Mouse (Mus musculus) CH12.LX (cell line): ENCODE data around the gene Pde12. TPM values are rescaled to one million over a fixed set of nuclear protein-coding genes. Genes with fewer than 3 reads are reported as not detected.

Experiments
- DNase-seq: peaks from one replicate; pipeline ENCODE4 v3.0.0-alpha.2; 2013; ENCODE audit errors: extremely low read depth
- H3K27ac ChIP-seq: 2 replicates; pipeline ENCODE4 v1.5.1; 2012; ENCODE audit warnings: low read depth, mild to moderate bottlenecking, control low read depth, moderate library complexity; ENCODE audit not compliant: insufficient read depth
- H3K27me3 ChIP-seq: replicated peaks from 2 replicates; pipeline ENCODE3; 2012; ENCODE audit warnings: inconsistent platforms
- H3K36me3 ChIP-seq, 2 experiments: replicated peaks in 1 of 2; 2 replicates each; pipeline versions ENCODE3 to v1.6.1; 2012; ENCODE audit warnings: inconsistent platforms in 1 of 2, low read length in 1 of 2, mild to moderate bottlenecking in 1 of 2, mixed read lengths in 1 of 2, moderate library complexity in 1 of 2; ENCODE audit not compliant: control insufficient read depth in 1 of 2, insufficient read depth in 1 of 2
- H3K4me1 ChIP-seq, 2 experiments: 2 replicates each; pipeline ENCODE4 v1.6.1; 2012; ENCODE audit warnings: inconsistent platforms in 1 of 2, moderate library complexity in 1 of 2; ENCODE audit not compliant: insufficient read depth in 2 of 2, control insufficient read depth in 1 of 2
- H3K4me2 ChIP-seq: 2 replicates; pipeline ENCODE4 v1.6.1; 2012; ENCODE audit warnings: low read depth, mild to moderate bottlenecking, control low read depth; ENCODE audit not compliant: poor library complexity, insufficient read depth, severe bottlenecking
- H3K4me3 ChIP-seq, 3 experiments: fragments of 150-350 bp in 1 of 3; sonication (generic) in 1 of 3; replicated peaks in 1 of 3; 2 replicates each; pipeline versions ENCODE3 to v1.5.1; 2011 to 2012; ENCODE audit warnings: low read depth in 2 of 3, low read length in 2 of 3, mild to moderate bottlenecking in 2 of 3, moderate library complexity in 2 of 3, control low read depth in 1 of 3, improper control_type of control experiment in 1 of 3, inconsistent platforms in 1 of 3, mixed read lengths in 1 of 3; ENCODE audit not compliant: poor library complexity in 1 of 3
- H3K79me2 ChIP-seq: replicated peaks from 2 replicates; pipeline ENCODE4 v1.6.1; 2012; ENCODE audit warnings: mild to moderate bottlenecking, moderate library complexity; ENCODE audit not compliant: control insufficient read depth, poor library complexity, insufficient read depth, severe bottlenecking; ENCODE audit errors: extremely low read depth
- H3K9ac ChIP-seq: 2 replicates; pipeline ENCODE4 v1.6.1; 2012; ENCODE audit warnings: low read depth, mild to moderate bottlenecking, control low read depth, moderate library complexity; ENCODE audit not compliant: insufficient read depth
- H3K9me3 ChIP-seq: replicated peaks from 2 replicates; pipeline ENCODE3; 2012; ENCODE audit warnings: low read length, inconsistent platforms, mixed read lengths
- BHLHE40 ChIP-seq: IDR thresholded peaks from 2 replicates; pipeline ENCODE4 v1.6.1; 2011; ENCODE audit warnings: mild to moderate bottlenecking, low read depth, low read length, improper control_type of control experiment
- EP300 ChIP-seq: IDR thresholded peaks from 2 replicates; pipeline ENCODE4 v1.6.1; 2011; ENCODE audit warnings: low read length, improper control_type of control experiment
- ETS1 ChIP-seq: conservative IDR thresholded peaks from 2 replicates; pipeline ENCODE4 v1.6.1; 2012; ENCODE audit warnings: low read depth, mild to moderate bottlenecking, inconsistent platforms, low read length, improper control_type of control experiment, moderate library complexity
- GABPA ChIP-seq: IDR thresholded peaks from 2 replicates; pipeline ENCODE4 v1.6.1; 2012; ENCODE audit warnings: low read depth, low read length, improper control_type of control experiment, inconsistent platforms; ENCODE audit not compliant: insufficient replicate concordance
- HCFC1 ChIP-seq: IDR thresholded peaks from 2 replicates; pipeline ENCODE4 v1.6.1; 2012; ENCODE audit warnings: low read depth, mild to moderate bottlenecking, inconsistent platforms, low read length, improper control_type of control experiment
- KAT2A ChIP-seq: IDR thresholded peaks from 2 replicates; pipeline ENCODE4 v1.6.1; 2012; ENCODE audit warnings: low read length, improper control_type of control experiment, inconsistent platforms; ENCODE audit not compliant: insufficient replicate concordance
- MAX ChIP-seq: IDR thresholded peaks from 2 replicates; pipeline ENCODE4 v1.6.1; 2011; ENCODE audit warnings: low read length, improper control_type of control experiment
- MEF2A ChIP-seq: IDR thresholded peaks from 2 replicates; pipeline ENCODE4 v1.6.1; 2014; ENCODE audit warnings: low read depth, mild to moderate bottlenecking, inconsistent platforms, low read length, improper control_type of control experiment, borderline replicate concordance
- MXI1 ChIP-seq: IDR thresholded peaks from 2 replicates; pipeline ENCODE4 v1.6.1; 2011; ENCODE audit warnings: mild to moderate bottlenecking, low read depth, low read length, improper control_type of control experiment
- MYC ChIP-seq: IDR thresholded peaks from 2 replicates; pipeline ENCODE4 v1.6.1; 2011; ENCODE audit warnings: low read depth, mild to moderate bottlenecking, improper control_type of control experiment, low read length
- NELFE ChIP-seq: IDR thresholded peaks from 2 replicates; pipeline ENCODE4 v1.6.1; 2011; ENCODE audit warnings: low read depth, low read length, improper control_type of control experiment
- NRF1 ChIP-seq: IDR thresholded peaks from 2 replicates; pipeline ENCODE4 v1.6.1; 2014; ENCODE audit warnings: low read depth, mild to moderate bottlenecking, inconsistent platforms, low read length, improper control_type of control experiment, moderate library complexity
- PAX5 ChIP-seq: IDR thresholded peaks from 2 replicates; pipeline ENCODE4 v1.6.1; 2012; ENCODE audit warnings: low read length, inconsistent platforms, mixed read lengths
- RAD21 ChIP-seq: IDR thresholded peaks from 2 replicates; pipeline ENCODE4 v1.6.1; 2011; ENCODE audit warnings: low read depth, mild to moderate bottlenecking, low read length, improper control_type of control experiment, moderate library complexity
- RCOR1 ChIP-seq: conservative IDR thresholded peaks from 2 replicates; pipeline ENCODE4 v1.6.1; 2012; ENCODE audit warnings: low read depth, mild to moderate bottlenecking, inconsistent platforms, low read length, improper control_type of control experiment
- SIN3A ChIP-seq: IDR thresholded peaks from 2 replicates; pipeline ENCODE4 v1.6.1; 2012; ENCODE audit warnings: low read length, improper control_type of control experiment, inconsistent platforms
- SMC3 ChIP-seq: IDR thresholded peaks from 2 replicates; pipeline ENCODE4 v1.6.1; 2011; ENCODE audit warnings: low read depth, low read length, improper control_type of control experiment
- USF1 ChIP-seq: IDR thresholded peaks from 2 replicates; pipeline ENCODE4 v1.6.1; 2014; ENCODE audit warnings: low read depth, mild to moderate bottlenecking, inconsistent platforms, low read length, improper control_type of control experiment
- USF2 ChIP-seq: conservative IDR thresholded peaks from 2 replicates; pipeline ENCODE4 v1.6.1; 2011; ENCODE audit warnings: low read depth, low read length, improper control_type of control experiment
- ZC3H11A ChIP-seq: IDR thresholded peaks from 2 replicates; pipeline ENCODE4 v1.6.1; 2012; ENCODE audit warnings: low read depth, mild to moderate bottlenecking, inconsistent platforms, low read length, improper control_type of control experiment
- ZKSCAN1 ChIP-seq: IDR thresholded peaks from 2 replicates; pipeline ENCODE4 v1.6.1; 2012; ENCODE audit warnings: low read depth, inconsistent platforms, low read length, improper control_type of control experiment, borderline replicate concordance
- ZNF384 ChIP-seq: IDR thresholded peaks from 2 replicates; pipeline ENCODE4 v1.6.1; 2012; ENCODE audit warnings: low read depth, low read length, improper control_type of control experiment, inconsistent platforms
- dilution Hi-C: fragments of 300-500 bp; cut with MboI; formaldehyde crosslinking; loops from 2 replicates; pipeline ENCODE4 v1.14.3; 2020; ENCODE audit warnings: low sequenced_read_pairs; ENCODE audit not compliant: extremely low pct_unique_long_range_greater_than_20kb, extremely low pct_ligation_motif_present
- in situ Hi-C: fragments of 300-500 bp; cut with MboI; formaldehyde crosslinking; loops from 3 replicates; pipeline ENCODE4 v1.14.3; 2019; ENCODE audit warnings: low sequenced_read_pairs, low pct_ligation_motif_present, low pct_unique_long_range_greater_than_20kb, mixed read lengths
- polyA plus RNA-seq: library from polyadenylated mRNA; unstranded; fragments of >175 nt; gene quantifications from 2 replicates; pipeline ENCODE4 v1.2.1, GENCODE M21; 2012; ENCODE audit warnings: low read depth; ENCODE audit not compliant: insufficient read length
- total RNA-seq, 2 experiments: library from RNA; depleted of rRNA; stranded (reverse); fragments of 300-350 nt in 1 of 2; fragments of >200 nt in 1 of 2; gene quantifications; 2 replicates each; pipeline ENCODE4 v1.2.3; 2012 to 2014

Gene Pde12
- total and polyA plus RNA-seq, 3 experiments, result 8.4 to 14.9 (median 14.2) TPM

DNA sequence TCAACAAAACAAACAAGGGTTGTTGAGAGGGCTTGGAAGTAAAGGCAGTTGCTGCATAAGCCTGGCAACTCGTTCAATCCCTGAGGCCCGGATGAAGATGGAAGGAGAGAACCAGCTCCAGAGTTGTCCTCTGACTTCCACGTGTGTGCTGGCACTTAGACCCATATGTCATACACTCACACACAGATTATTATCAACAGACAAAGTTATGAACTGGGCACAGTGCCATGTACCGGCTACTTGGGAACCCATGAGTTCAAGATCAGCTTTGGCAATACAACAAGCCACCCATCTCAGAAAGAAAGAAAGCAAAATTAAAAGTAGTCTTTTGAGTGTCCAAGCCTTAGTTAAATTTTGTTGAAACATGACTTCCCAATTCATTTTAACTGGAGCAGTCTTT, 44.4 kb downstream of the Pde12 start:
- Histone ChIP-seq H3K27me3 (no peaks in the 10 kb centered on the region), H3K4me2 (no peak overlapping the region), H3K4me1 (peaks cover 9 to 24% of the 10 kb centered on the region in 2 experiments), H3K79me2 (no peaks in the 10 kb centered on the region), H3K27ac (no peak overlapping the region), H3K9me3 (no peaks in the 10 kb centered on the region)
- no peak for DNase-seq
- in situ Hi-C loops (no loop called here), dilution Hi-C loops (no loop called here)
- TF ChIP-seq RCOR1 (no peak), BHLHE40 (no peak), EP300 (no peak), MYC (no peak), MAX (no peak), HCFC1 (no peak), MXI1 (no peak), RAD21 (no peak), SIN3A (no peak), ZC3H11A (no peak), ETS1 (no peak)
- TF ChIP-seq, all 38 proteins: peak for 0
- peaks cover 31 to 74% of the 10 kb centered on the region in 2 experiments for H3K36me3 ChIP-seq
- no peak overlapping the region for H3K4me3 ChIP-seq
- no peak overlapping the region for H3K9ac ChIP-seq

DNA sequence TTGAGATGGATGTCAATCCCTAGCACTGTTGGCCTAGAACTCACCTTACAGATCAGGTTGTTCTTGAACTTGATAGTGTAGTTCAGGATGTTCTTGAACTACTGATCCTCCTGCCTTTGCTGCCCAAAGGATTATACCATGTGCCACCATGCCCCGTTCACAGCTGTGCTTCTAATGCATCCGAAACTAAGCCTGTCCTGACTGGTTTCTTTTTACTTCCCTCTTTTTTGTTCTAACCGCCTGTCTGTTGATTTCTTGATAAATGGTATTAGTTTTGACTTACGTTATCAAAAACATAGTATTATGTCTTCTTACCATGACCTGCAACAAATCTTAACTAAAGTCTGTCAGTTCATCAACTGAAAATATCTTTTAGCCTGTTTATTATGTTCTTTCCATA, 59.0 kb downstream of the Pde12 start:
- in situ Hi-C loops, result no loop called here

More for the DNA sequence above, 59.0 kb downstream of the Pde12 start:
- H3K4me3 ChIP-seq, result no peak overlapping the region
- no peaks in the 10 kb centered on the region for H3K79me2 ChIP-seq
- H3K27me3 ChIP-seq, result no peaks in the 10 kb centered on the region
- peaks cover 25 to 74% of the 10 kb centered on the region in 2 experiments for H3K36me3 ChIP-seq
- no peak for DNase-seq
- no peak overlapping the region for H3K4me2 ChIP-seq
- TF ChIP-seq NELFE (no peak), GABPA (no peak), MXI1 (no peak), MAX (no peak), USF2 (no peak), SMC3 (no peak), RAD21 (no peak), KAT2A (no peak), ETS1 (no peak), NRF1 (no peak), USF1 (no peak), MEF2A (no peak), ZKSCAN1 (no peak), ZNF384 (no peak), PAX5 (no peak)
- no peaks in the 10 kb centered on the region for H3K9me3 ChIP-seq
- dilution Hi-C loops, result no loop called here
- no peak overlapping the region for H3K9ac ChIP-seq
- H3K4me1 ChIP-seq, result peaks cover 0 to 12% of the 10 kb centered on the region in 2 experiments; a peak in 1 of 4 replicates
- no peak overlapping the region for H3K27ac ChIP-seq

Other genes starting within 250 kb of the Pde12 start
- 17.2 and 19.0 TPM in 2 replicates for gene Slmap, start 135.0 kb downstream of the Pde12 start, total RNA-seq (2012; rRNA removed)
- gene Slmap, start 135.0 kb downstream of the Pde12 start, total RNA-seq (2014; rRNA removed), result 51.0 and 54.2 TPM in 2 replicates
- 61.0 and 64.0 TPM in 2 replicates for gene Slmap, start 135.0 kb downstream of the Pde12 start, polyA plus RNA-seq
- 6.5 and 7.3 TPM in 2 replicates for gene Dennd6a, start 96.0 kb downstream of the Pde12 start, total RNA-seq (2012; rRNA removed)
- gene Dennd6a, start 96.0 kb downstream of the Pde12 start, total RNA-seq (2014; rRNA removed), result 21.2 and 22.9 TPM in 2 replicates
- gene Dennd6a, start 96.0 kb downstream of the Pde12 start, polyA plus RNA-seq, result 11.9 and 13.0 TPM in 2 replicates
- gene Arf4, start 31.8 kb downstream of the Pde12 start, total RNA-seq (2012; rRNA removed), result 43.3 and 50.7 TPM in 2 replicates
- 66.6 and 74.2 TPM in 2 replicates for gene Arf4, start 31.8 kb downstream of the Pde12 start, total RNA-seq (2014; rRNA removed)
- 84.0 and 86.4 TPM in 2 replicates for gene Arf4, start 31.8 kb downstream of the Pde12 start, polyA plus RNA-seq
- 0.04 TPM in 2 replicates for gene Dnah12, start 23.4 kb upstream of the Pde12 start, total RNA-seq (2012; rRNA removed)
- 0.13 and 0.19 TPM in 2 replicates for gene Dnah12, start 23.4 kb upstream of the Pde12 start, total RNA-seq (2014; rRNA removed)
- gene Dnah12, start 23.4 kb upstream of the Pde12 start, polyA plus RNA-seq, result 0.04 and 0.07 TPM in 2 replicates
- gene Asb14, start 224.7 kb upstream of the Pde12 start, total RNA-seq (2012; rRNA removed), result not detected in 2 replicates
- gene Asb14, start 224.7 kb upstream of the Pde12 start, total RNA-seq (2014; rRNA removed), result not detected in 2 replicates
- not detected in 2 replicates for gene Asb14, start 224.7 kb upstream of the Pde12 start, polyA plus RNA-seq